Mouse (Mus musculus): ENCODE measurements around the gene Ptms.

- no peak for TF ChIP-seq CTCF (conservative IDR thresholded peaks at IDR 0.05; ENCODE audit: insufficient read depth, insufficient read length, low read depth, low read length)
- no peak for TF ChIP-seq POLR2A (IDR thresholded peaks at IDR 0.05; ENCODE audit: low read depth, low read length)
These were observed 21.8 kb upstream of the Ptms start for GRCm38 (mm10) chr6:124941679-124942078.
